Mouse (Mus musculus) testis, postnatal 10 days (tissue): ENCODE results near the gene Apln.

Experiments used
- DNase-seq: peaks from one replicate; pipeline ENCODE4 v3.0.0; 2021; ENCODE audit warnings: low spot score

Apln gene

GRCm38 (mm10) chrX:48034144-48035113, at the start of gene Apln:
Gene Apln (minus strand): TSS chrX:48034853.
- DNase-seq: peak; percentile 63

- DNase-seq: peak; percentile 42
Observed at GRCm38 (mm10) chrX:48082364-48082763, 47.7 kb upstream of the Apln start.

- no peak for DNase-seq
Observed at GRCm38 (mm10) chrX:48076806-48077425, 42.3 kb upstream of the Apln start.

GRCm38 (mm10) chrX:48074691-48075090, 40.0 kb upstream of the Apln start:
- DNase-seq: no peak

GRCm38 (mm10) chrX:48072401-48072800, 37.7 kb upstream of the Apln start:
- no peak for DNase-seq

GRCm38 (mm10) chrX:48071961-48072360, 37.3 kb upstream of the Apln start:
- no peak for DNase-seq

- no peak for DNase-seq
Observed at GRCm38 (mm10) chrX:48066891-48067290, 32.2 kb upstream of the Apln start.

- no peak for DNase-seq
Observed at GRCm38 (mm10) chrX:48064166-48064853, 29.7 kb upstream of the Apln start.

- no peak for DNase-seq
Observed at GRCm38 (mm10) chrX:48062481-48062880, 27.8 kb upstream of the Apln start.

GRCm38 (mm10) chrX:48054186-48055015, 19.7 kb upstream of the Apln start:
- peak; percentile 42 for DNase-seq

GRCm38 (mm10) chrX:48053743-48054142, 19.1 kb upstream of the Apln start:
- DNase-seq: no peak

- no peak for DNase-seq
Observed at GRCm38 (mm10) chrX:48046315-48046714, 11.7 kb upstream of the Apln start.

GRCm38 (mm10) chrX:48044261-48044660, 9.6 kb upstream of the Apln start:
- no peak for DNase-seq

GRCm38 (mm10) chrX:48042748-48043147, 8.1 kb upstream of the Apln start:
- DNase-seq: no peak

- no peak for DNase-seq
Observed at GRCm38 (mm10) chrX:48040379-48040778, 5.7 kb upstream of the Apln start.

GRCm38 (mm10) chrX:48033766-48034143, 898 bp downstream of the Apln start:
- no peak for DNase-seq

- no peak for DNase-seq
Observed at GRCm38 (mm10) chrX:48033024-48033423, 1.6 kb downstream of the Apln start.

- no peak for DNase-seq
Observed at GRCm38 (mm10) chrX:48031866-48032265, 2.8 kb downstream of the Apln start.

GRCm38 (mm10) chrX:48030593-48030992, 4.1 kb downstream of the Apln start:
- DNase-seq: no peak

- no peak for DNase-seq
Observed at GRCm38 (mm10) chrX:48022811-48023210, 11.8 kb downstream of the Apln start.

GRCm38 (mm10) chrX:48019940-48020339, 14.7 kb downstream of the Apln start:
- DNase-seq: peak; percentile 83

- no peak for DNase-seq
Observed at GRCm38 (mm10) chrX:48019359-48019758, 15.3 kb downstream of the Apln start.
